Mouse (Mus musculus) right cerebral cortex, postnatal 25 days (tissue): ENCODE results near the gene Agpat2.
A peak's percentile ranks its signal among the peaks of the same experiment; 100 is the strongest.

Source experiments
- DNase-seq: peaks from one replicate; pipeline ENCODE4 v3.0.0; 2022

Gene Agpat2

DNA sequence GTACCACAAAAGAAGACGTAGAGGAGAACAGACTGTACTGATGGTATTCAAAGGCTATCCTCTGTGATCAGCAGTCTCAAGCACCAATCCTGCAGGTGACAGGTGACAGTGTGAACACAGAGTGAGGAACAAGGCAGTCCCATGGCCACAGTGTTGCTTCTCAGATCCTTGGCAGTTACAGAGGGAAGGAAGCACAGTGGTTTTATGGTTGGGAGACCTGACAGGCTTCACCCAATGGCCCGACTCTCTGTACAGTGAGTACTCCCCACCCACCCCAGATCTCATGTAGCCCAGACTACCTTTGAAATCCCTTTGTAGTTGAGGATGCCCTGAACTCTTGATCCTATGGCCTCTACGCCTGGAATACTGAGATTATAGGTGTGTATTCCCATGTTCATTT, 21.2 kb upstream of the Agpat2 start:
- DNase-seq = no peak

DNA sequence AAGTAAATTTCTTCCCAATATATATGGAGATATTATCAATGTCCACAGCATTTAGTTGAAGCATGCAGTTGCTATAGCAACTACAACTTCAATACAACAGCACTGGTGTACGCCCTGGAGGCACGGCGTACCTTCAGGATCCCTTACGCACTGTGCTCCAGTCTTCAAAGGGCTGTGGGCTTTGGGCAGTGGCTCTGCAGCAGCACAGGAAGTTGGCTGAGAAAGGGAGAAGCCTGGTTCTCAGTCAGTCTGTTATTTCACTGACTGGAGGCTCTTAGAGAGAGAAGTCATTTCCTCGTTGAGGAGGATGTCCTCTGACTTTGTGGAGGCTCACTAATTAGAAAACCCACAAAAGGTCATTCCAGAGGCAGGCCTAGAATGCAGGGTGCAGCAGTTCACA, 18.8 kb upstream of the Agpat2 start:
- no peak for DNase-seq

DNA sequence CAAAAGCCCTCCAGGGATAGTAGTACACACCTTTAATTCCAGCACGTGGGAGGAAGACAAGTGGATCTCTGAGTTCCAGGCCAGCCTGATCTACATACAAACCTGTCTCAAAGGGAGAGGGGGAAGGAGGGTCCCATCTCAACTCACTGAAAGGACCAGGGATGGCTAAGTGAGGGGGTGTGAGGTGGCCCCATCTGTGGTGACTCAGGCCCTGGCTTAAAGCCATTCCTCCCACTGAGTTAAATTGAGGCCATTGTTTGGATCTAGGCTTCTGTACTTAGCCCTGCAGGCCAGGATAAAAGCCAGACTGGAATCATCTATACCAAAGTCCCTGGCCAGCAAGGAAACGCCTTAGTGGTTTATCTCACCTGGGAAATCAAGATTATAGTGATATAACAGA, 17.0 kb upstream of the Agpat2 start:
- no peak for DNase-seq

DNA sequence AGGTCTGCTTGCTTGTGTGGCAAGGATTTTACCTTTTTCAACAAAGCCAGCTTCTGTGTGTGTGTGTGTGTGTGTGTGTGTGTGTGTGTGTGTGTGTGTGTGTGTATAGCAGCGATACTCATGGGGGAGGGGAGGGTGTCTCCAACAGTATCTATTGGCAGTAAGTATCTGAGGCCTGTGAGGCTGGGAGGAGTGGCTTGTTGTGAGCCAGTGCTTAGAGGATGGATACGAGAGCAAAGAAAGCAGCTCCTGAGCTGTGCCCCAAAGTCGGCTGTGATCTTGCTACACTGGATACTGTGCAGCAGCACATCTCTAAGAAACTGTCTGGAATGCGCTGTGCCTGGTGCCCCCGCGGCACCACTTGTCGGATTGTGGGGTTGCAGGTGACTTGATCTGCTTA, 13.7 kb upstream of the Agpat2 start:
- DNase-seq = no peak

DNA sequence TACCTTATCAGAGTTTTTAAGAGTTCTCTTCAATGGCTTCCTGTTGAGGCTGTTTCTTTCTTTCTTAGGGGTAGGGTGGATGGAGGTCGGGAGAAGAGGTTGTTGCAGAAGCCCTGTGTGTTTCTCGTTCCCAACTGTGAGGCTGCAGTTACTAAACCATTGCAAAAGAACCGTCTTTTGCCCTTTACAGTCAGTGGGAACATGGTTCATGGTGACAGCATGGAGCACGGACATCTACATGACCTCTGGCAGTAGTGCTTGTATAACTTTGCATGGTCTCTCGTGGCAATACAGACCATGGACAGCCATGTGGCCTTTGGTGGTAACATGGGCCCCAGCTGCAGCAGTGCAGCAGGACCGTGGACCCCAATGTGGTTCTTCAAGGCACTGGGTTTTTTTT, 13.1 kb upstream of the Agpat2 start:
- no peak for DNase-seq

DNA sequence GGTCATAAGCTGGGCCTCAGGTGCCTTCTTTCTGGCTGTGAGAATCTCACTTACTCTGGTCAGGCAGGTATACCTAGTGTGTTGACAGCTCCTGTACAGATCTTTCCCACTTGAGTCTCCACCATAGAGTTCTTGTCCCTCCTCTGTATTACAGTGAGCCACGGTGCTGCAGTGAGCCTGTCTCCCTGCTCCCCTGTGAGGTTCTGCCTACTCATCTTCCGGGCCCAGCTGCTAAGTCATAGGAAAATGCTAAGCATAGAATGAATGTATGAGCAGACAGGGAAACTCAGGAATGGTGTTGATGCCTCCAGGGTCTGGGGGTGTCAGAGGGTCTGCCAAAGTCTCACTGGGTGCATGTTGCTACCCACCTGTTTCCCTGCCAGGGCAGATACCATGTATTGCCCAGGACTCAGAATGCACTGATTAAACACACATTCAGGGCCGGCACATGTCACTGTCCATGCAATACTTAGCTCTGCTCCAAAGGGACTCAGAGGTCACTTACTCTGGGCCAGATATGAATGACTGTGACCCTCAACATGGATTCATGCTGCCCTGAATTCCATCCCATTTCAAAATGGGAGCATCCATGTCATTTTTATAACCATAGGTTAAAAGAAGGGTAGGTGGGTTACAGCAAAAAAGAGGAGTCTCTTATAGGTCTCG, 11.4 kb upstream of the Agpat2 start:
- peak; percentile 10 for DNase-seq

DNA sequence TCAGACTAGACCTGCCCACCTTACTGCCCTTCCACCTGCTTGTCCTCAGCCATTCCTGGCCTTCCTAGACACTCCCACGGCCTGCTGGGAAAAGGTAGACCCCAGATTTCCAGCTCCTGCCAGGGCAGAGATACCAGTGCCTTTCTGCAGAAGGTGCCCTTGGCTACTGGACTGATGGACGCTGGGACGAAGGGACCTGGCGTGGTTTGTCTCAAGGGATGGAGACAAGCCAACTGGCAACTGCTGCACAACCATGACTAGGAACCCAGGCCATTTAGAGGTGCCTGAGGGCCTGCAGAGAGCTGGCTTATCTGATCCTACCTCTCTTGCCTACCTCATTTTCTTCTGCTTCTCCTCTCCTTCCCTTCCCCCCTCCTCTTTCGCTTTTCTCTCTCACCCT, 10.7 kb upstream of the Agpat2 start:
- DNase-seq = no peak

DNA sequence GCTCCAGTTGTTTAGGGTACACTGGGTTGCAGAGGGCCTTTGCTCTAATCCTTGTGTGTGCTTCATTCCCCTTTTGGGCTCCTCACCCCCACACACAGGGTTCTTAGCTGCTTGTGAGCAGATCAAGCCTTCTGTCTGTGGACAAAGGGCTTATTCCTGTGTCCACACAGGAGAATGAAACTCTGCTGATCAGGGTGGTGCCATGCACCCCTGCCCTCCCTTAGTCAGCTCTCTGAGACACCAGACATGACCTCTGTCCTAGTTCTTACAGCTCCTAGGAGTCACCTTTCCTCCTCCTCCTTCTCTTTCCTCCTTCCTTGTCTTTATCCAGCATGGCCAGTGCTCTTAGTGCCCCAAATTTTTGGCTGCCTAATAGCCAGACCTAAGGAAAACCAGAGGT, 7.7 kb upstream of the Agpat2 start:
- no peak for DNase-seq

DNA sequence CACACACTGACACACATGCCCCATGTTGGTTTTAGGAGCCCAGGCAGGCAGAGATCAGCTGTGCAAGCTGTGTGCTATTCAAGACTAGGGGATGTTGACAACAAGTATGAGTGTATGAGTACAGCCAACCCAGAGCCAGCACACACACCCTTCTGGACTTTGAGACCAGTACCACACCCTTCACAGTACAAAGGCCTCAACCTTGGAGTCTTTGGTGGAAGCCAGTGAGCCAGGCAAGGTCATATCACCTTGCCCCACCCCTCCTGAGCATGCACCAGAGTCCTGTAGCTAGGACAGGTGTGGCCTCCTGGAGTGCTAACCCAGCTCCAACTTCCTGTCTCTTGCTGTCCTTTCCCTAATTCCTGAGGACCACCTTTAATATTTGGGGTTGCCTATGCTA, 6.8 kb upstream of the Agpat2 start:
- no peak for DNase-seq

DNA sequence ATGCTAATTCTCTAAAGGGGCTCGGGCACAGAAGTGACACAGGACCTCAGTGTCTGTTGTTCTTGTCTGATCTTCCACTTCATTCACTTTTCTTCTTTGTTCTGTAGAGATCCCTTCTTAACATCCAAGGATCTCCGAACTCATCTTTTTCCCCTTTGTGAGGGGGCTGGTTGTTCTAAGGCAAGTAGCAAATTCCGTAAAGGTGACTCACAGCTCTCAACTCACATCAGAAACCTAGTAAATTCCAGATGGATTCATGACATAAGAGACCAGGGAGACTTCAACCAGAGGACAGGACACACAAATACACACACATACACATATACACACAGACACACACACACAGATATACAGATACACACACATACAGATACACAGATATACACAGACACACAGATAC, 6.3 kb upstream of the Agpat2 start:
- no peak for DNase-seq

DNA sequence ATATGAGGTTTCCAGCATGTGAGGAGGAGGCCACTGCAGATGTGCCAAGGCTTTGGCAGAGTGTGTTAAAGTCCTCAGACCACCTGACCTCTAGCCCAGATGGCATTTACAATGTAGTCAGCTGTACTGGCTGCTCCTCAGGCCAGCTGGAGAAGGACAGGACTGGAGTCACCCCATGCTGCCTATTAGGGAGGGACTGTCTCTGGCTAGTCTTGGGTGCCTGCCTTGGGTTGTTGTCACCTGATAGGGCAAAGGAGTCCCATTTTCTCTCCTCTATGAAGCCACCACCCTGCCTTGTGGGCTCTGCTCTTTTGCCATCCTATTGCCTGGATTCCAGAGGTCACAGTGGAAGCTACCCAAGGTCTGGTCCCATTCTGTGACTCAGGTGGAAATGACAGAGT, 5.0 kb upstream of the Agpat2 start:
- DNase-seq = no peak

DNA sequence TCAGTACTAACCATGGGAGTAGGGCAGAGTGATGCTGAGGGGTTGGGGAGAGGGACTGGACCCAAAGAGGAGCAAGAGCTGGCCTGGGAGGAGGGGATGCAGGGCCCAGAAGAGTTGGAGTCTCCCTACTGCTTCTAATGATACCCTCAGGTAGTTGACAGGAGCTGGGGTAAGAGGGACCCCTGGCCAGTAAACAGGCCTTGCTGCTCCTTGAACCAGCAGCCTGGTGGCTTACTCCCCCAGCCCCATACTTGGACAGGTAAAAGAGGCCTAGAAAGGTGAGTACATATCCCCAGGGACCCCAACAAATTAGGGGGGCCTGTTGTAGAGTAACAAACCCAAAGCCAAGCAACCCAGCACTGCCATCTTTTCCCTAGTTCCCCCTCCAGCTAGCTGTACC, 4.6 kb upstream of the Agpat2 start:
- DNase-seq = no peak

DNA sequence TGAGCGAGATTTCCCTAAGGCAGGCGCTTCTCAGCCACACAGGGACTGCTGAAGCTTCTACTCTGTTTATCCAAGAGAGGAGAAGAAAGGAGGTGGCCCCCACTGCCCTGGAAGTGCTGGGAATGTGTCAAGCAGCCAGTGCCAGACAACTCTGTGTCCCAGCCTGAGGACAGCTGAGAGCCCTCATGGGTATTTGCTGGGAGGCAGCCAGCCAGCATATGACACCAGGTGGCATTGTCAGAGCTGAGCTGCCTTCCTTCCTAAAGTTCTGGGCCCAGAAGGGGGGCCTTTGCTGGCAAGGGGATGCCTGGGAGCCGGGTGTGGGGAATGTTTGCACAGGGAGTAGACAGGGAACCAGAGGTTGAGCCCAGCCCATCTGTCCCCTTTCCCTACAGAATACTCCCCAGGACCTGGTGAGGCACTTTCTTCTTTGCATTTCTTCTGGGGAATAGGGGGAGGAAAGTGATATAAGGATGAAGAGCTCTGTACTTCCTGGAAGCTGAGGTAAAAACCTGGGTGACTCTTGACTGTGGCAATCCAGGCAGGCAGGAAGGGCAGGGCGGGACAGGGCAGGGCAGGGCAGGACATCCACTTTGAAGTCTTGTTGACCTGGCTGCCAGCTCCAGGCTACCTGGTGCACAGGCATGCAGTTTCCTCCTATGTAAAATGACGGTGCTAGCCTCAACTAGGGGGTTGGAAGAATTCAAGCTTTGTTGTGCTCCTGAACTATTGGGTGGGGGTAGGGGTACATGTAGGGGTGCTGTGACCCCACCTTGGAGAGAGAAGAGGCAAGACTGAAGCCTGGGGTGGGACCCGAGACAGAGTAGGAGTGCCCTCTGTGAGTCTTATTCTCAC, 3.1 kb upstream of the Agpat2 start:
- no peak for DNase-seq

DNA sequence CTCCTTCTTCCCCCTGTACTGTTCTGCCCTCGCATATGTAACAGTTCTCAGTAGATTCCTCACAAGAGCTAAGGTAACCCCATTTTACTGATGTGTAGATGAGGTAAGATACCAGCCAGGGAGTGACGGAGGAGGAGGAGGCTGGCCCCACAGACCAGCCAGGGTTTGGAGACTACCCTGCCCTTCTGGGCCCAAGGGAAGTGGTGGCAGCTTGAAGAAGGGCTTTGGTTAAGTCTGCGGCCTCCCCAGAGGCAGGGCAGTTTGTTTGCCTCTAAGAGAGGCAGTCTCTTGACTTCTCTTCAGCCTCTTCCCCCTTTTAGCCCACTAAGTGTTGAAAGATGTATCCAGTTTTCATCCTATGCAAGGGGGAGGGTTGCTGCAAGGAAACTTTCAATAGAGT, 2.4 kb upstream of the Agpat2 start:
- DNase-seq = no peak

DNA sequence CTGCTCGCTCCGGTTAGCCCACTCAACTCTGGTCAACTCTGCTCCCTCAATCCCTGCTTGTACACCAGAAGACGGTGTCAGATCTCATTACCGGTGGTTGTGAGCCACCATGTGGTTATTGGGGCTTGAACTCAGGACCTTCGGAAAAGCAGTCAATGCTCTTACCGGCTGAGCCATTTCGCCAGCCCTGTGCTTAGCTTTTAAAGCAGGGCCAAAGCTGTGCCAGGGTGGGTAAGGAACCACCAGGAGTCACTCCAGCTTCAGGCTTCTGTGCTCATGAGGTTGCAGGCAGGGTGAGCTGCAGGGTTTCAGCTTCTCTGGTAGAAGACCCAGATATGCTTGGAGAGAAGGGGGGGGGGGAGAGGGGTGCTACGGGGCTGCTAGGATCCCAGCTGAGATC, 1.1 kb upstream of the Agpat2 start:
- DNase-seq = no peak

DNA sequence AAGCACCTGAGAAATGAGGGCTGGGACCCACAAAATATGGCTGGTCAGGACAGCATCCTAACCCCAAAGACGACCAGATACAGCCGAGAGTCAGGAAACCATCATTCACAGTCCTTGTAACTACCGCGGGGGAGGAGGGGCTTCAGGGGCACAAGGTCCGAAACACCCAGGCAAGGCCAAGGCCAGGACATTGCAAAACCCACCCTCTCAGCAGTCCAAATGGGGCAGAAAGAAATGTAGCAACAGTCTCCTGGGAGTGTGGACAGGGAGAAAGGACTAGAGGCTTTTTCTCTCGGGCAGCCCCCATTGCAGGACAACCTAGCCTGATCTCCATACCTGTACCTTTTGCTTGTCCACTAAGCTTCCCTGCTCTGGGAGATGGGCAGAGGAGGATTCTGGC, 1.1 kb downstream of the Agpat2 start:
- no peak for DNase-seq

DNA sequence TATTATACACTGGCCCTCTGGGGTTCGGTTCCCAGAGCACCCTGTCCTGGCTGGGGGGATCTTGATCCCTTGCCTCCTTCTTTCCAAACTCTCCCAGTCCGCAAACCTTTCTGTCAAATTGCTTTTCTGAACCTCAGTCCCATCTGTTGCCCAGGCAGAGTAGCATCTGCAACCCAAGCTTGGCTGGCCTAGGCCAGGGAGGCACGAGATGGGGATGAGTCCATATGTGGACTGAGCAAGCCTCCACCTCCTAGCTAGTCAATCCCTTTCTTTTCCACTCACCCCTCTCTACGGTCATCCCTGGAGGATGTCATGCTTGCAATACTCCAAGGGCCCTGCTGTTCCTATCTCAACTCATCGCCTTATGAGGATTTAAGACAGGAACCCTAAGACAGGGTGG, 1.6 kb downstream of the Agpat2 start:
- DNase-seq = no peak

DNA sequence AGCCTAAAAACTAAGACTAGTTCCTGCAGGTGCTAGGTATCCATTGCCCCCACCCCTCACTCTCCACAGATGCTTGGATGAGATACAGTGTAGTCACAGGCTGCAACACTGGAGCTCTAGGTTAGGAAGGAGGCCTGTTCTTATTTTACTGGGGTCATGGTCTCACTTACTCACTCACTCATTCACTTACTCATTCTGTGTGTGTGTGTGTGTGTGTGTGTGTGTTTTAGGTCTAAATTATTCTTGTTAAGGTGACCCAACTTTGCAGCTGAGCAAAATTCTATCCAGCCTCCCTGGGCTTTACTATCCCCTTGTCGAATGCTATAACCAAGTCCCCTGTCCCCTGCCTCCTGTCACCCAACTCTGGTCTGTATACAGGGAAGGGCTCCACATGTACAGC, 2.6 kb downstream of the Agpat2 start:
- DNase-seq = no peak

DNA sequence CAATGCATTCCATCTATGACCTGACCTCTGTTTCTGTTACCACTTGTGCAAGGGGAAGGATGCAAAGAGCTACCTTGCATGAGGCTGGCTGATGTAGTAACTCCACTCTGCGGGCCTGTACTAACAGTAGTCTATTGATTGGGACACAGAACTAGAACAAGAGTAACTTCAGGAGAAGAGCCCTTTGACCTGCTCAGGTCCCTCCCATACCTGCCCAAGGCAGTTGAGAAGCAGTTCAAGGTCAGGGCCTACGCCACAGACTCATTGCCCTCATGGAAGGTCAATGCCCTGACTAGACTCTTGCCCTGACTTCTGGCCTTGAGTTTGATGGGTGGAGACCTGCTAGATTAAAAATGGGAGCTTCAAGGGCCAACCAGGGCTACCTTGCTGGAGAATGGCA, 3.6 kb downstream of the Agpat2 start:
- no peak for DNase-seq

DNA sequence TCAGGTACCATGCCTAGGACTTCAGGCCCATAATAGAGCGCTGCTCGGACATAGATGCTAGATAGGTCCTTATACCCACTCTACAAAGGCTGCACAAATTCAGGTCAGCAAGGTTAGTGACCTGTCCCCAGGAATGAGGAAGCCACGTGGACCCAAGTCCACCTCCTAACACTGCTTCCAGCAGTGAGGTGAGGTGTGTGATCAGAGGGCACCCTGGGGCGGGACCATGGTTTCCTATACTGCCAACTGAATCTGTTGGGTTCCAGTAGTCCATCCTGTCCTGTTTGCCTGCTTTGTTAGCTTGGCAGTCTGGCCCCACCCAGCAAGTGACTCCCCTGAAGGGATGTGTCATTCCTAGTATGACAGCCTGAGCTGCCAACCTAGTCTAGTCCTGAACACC, 4.3 kb downstream of the Agpat2 start:
- no peak for DNase-seq

DNA sequence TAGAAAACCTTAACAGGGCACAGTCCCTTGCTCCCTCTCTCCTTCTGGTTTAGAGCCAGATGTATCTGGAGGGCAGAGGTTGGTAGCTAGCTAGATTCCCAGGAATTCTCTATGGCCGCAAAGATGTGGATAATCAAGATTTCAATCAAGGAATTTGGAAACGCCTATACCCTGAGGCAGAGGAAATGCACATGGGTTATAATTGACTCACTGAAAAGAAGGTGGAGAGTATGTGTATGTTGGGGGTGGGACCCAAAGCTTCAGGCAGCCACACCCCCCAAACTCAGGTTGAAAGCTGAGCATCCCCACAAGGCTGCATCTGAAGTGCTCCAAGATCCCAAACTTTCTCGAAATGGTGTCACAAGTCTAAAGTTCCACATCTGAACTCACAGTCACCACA, 5.8 kb downstream of the Agpat2 start:
- no peak for DNase-seq

DNA sequence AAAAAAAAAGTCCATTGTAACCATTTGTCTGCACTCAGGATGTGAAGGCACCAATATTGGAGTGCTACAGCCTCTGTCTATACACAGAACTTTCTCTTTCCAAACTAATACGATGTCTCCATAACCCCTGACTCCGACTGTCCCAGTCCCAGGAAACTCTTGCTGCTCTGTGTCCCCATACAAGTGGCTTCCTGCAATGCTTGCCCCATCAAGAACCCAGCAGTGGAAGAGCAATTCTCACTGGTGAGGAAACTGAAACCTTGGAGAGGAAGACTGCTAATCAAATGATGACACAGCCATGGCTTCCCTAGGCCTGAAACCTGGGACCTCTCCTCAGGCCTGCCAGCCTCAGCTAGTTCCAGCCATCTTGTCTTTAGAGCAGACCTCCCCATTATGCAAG, 6.4 kb downstream of the Agpat2 start:
- no peak for DNase-seq

DNA sequence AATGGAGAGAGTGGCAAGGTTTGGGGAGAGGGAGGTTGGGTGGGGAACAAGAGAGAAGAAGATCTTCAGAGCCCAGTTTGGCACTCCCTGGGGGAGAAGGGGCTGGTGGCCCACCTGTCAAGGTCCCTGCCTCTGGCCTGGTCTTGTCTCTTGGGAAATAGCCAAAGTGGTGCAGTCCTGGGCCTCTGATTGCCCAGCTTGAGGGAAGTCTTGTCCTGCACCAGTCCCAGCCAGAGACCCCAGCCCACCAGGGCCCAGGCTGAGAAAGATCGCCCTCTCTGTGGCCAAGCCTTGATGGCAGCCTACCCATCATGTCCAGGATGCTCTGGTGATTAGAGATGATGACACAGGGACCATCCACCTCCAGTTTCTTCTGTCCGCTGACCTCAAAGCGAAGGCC, 7.3 kb downstream of the Agpat2 start:
- DNase-seq = no peak

DNA sequence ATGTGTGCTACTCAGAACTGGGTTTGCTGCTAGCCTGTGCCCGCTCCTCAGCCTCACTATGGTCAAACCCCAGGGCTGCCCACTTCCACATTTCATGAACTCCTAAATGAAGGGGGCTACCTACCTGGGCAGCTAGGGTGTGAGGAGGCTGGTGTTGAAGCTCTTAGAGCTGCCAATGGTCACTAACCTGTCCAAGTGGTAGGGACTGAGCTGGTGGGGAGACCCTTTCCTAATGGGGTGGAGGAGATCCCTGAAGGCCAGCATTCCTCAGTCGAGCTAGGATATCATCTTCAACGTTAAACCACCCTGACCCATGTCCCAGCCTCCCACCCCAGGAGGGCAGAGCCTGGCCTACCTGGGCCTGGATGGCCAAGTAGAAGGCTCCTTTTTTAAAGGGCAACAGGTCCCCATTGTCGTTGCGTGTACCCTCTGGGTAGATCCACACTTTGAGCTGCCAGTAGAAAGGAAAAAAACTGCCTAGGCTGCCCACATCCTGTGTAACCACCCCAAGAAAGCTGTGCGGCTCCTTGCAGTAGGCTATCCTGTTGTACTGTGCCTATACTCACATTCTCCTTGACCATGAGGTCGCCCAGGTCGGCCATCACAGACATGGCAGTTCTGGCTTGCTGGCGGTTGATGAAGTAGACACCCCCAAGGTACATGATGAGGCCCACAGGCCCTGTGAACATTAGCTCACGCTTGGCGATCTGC, 8.3 kb downstream of the Agpat2 start:
- DNase-seq = no peak
